Mouse (Mus musculus) forebrain, embryonic 14.5 days (tissue): ENCODE measurements at regions not wholly inside any gene's neighbourhood (a gene's known extent, or its start where the extent isn't known, plus 50 kb on each side); places are given as distances from the start of the nearest gene placed in this dataset.

ENCODE experiments used
- ATAC-seq: fragments of 200-750 bp; cut with Nextera tagmentation; 2 replicates; pipeline ENCODE4 v1.8.0; 2017; ENCODE audit warnings: mild to moderate bottlenecking, moderate library complexity
- DNase-seq: peaks from one replicate; pipeline ENCODE4 v3.0.0-alpha.2; 2015; ENCODE audit warnings: low spot score
- H3K27ac ChIP-seq: fragments of 300-500 bp; sonication (generic); 2 replicates; pipeline ENCODE4 v1.5.1; 2014; ENCODE audit warnings: low read depth, mild to moderate bottlenecking, control low read depth, low read length, moderate library complexity
- H3K27me3 ChIP-seq: fragments of 300-500 bp; sonication (generic); replicated peaks from 2 replicates; pipeline ENCODE4 v1.6.1; 2014; ENCODE audit warnings: low read length, control low read depth, mixed read lengths; ENCODE audit not compliant: control insufficient read depth, insufficient read depth
- H3K36me3 ChIP-seq: fragments of 300-500 bp; sonication (generic); 2 replicates; pipeline ENCODE4 v1.6.1; 2014; ENCODE audit warnings: low read length, control low read depth; ENCODE audit not compliant: control insufficient read depth, insufficient read depth
- H3K4me1 ChIP-seq: fragments of 300-500 bp; sonication (generic); 2 replicates; pipeline ENCODE4 v1.6.1; 2014; ENCODE audit warnings: antibody characterized with exemption, low read length, control low read depth; ENCODE audit not compliant: control insufficient read depth, insufficient read depth
- H3K4me2 ChIP-seq: fragments of 300-500 bp; sonication (generic); 2 replicates; pipeline ENCODE4 v1.6.1; 2014; ENCODE audit warnings: mild to moderate bottlenecking, control low read depth, low read length
- H3K4me3 ChIP-seq: fragments of 300-500 bp; sonication (generic); 2 replicates; pipeline ENCODE4 v1.5.1; 2014; ENCODE audit warnings: low read depth, low read length, control low read depth
- H3K9ac ChIP-seq: fragments of 300-500 bp; sonication (generic); 2 replicates; pipeline ENCODE4 v1.6.1; 2014; ENCODE audit warnings: mild to moderate bottlenecking, low read length, control low read depth, moderate library complexity
- H3K9me3 ChIP-seq: fragments of 300-500 bp; sonication (generic); replicated peaks from 2 replicates; pipeline ENCODE4 v1.6.1; 2016; ENCODE audit warnings: low read length, control low read depth, mixed read lengths; ENCODE audit not compliant: control insufficient read depth
- WGBS: fragments of 180-500 bp; shearing (Covaris S2); extraction: QIAGEN DNeasy Blood & Tissue Kit; methylation state at CpG from one replicate; pipeline ENCODE4 v1.1.7; 2014; 5-methylcytosine and 5-hydroxymethylcytosine counted together

DNA sequence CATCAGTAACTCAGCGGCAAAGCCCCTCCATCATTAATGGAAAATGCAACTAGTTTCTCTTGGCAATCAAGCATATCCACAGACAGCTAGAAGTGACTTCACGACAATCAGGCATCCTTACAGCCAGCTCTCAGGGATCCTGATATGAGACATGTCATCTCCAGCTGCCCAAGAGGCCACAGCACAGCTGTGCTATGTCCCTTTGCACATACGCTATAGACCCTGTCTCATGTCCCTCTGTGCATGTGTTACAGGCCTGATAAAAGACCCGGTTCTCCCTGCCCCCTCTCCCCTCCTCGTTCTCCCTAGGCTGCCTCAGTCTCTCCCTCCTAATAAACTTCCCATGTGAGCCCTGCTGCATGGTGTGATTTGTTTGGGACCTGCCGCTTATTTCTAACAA lies 561.5 kb downstream of the Mdfic start:
- Histone ChIP-seq H3K27ac (no peak overlapping the region), H3K4me2 (no peak overlapping the region), H3K4me1 (0 out of 2 replicates have a peak, but pooled peaks cover 5% of the 10 kb centered on the region), H3K4me3 (no peak overlapping the region), H3K27me3 (no peaks in the 10 kb centered on the region), H3K36me3 (no peaks in the 10 kb centered on the region), H3K9me3 (no peaks in the 10 kb centered on the region), H3K9ac (no peak overlapping the region)
- 89% methylated on average over 6 of the region's 6 CpGs for WGBS
- no peak for DNase-seq
- ATAC-seq = no peak
